Mouse (Mus musculus) spleen, postnatal 4 days (tissue): ENCODE results near the gene Ccdc126.

Source experiments
- DNase-seq, 2 experiments: peaks; one replicate each; pipeline ENCODE4 v3.0.0; 2022; ENCODE audit warnings: low spot score in 2 of 2

The Ccdc126 gene

GRCm38 (mm10) chr6:49343737-49344469 lies 24.8 kb downstream of the Ccdc126 start:
- DNase-seq, result no peak

GRCm38 (mm10) chr6:49349826-49350225 lies 30.8 kb downstream of the Ccdc126 start:
- DNase-seq, result peak; percentile 30 to 69

GRCm38 (mm10) chr6:49354613-49355012 lies 35.5 kb downstream of the Ccdc126 start:
- no peak for DNase-seq

- no peak for DNase-seq
Observed at GRCm38 (mm10) chr6:49355171-49355570, 36.1 kb downstream of the Ccdc126 start.

- no peak for DNase-seq
Observed at GRCm38 (mm10) chr6:49360420-49360819, 41.3 kb downstream of the Ccdc126 start.

- DNase-seq, result peak; percentile 89 to 91
Observed at GRCm38 (mm10) chr6:49367159-49368054, 48.3 kb downstream of the Ccdc126 start, which contains the start of gene Fam221a. TSS of gene Fam221a (plus strand) at chr6:49367739.

GRCm38 (mm10) chr6:49368212-49368611 lies 49.1 kb downstream of the Ccdc126 start:
- no peak for DNase-seq

GRCm38 (mm10) chr6:49372705-49373104 lies 53.6 kb downstream of the Ccdc126 start:
- DNase-seq, result peak in 1 of 2 experiments; percentile 22

GRCm38 (mm10) chr6:49373943-49374342 lies 54.9 kb downstream of the Ccdc126 start:
- no peak for DNase-seq

GRCm38 (mm10) chr6:49378328-49378727 lies 59.3 kb downstream of the Ccdc126 start:
- DNase-seq, result no peak
